Mouse (Mus musculus) right cerebral cortex, postnatal 10 days (tissue): ENCODE results near the gene Nrxn2.

ENCODE experiments used
- DNase-seq, 2 experiments: peaks; one replicate each; pipeline ENCODE4 v3.0.0; 2021; ENCODE audit warnings: low spot score in 2 of 2

The Nrxn2 gene

DNA sequence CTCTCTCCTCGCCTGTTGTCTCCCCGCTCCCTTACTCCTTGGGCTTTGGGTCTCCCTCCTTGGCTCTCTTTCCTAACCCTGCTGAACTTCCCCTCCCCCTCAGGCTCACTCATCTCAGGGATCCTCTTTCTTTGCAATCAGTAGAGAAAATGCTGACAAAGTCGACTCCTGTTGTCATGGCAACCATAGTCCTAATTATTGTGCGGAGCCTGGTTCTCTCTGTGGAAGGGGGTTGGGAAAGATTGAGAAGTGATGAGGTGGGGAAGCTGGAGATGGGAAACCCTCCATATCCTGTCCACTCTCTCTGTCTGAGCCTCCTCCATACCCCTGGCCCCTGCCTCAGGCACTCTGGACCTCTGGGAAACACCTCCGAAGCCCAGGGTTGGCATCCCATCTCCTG is 100.1 kb downstream of the Nrxn2 start:
- peak; percentile 79 to 86 for DNase-seq

DNA sequence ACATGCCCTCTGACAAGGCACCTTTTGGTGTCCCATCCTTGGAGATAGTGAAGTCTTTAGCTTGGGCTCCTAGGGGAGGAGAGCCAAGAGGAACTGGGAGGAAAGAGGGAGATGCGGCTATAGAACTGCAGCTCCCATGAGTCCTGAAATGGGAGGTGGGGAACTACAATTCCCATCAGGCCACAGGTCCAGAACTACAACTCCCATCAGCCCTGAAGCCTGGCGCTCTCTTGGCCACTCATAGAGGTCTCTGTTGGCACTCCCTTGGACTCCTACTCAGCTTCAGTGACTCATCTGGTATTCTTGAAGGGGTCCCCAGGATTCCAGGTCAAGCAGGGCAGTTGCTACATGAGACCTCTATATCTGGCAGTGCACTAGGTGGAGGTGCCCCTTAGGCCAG is 101.0 kb downstream of the Nrxn2 start:
- DNase-seq: no peak

DNA sequence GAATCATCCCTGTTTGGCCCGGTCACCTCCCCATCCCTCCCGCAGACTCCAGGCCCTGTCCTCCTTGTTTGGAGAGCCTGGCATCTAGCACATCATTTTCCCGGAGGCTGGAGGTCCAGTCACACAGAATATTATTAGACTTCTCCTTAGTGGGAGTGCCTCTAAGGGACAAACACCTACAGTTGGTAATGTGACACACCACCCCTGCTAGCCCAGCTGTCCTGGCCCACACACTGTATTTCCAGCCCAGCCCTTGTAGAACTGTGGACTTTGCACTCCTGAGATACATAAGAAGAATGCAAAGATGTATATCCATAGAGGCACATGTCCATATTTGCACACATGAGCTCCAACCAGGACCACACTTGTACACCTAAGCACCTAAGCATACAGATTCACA is 103.1 kb downstream of the Nrxn2 start:
- no peak for DNase-seq

DNA sequence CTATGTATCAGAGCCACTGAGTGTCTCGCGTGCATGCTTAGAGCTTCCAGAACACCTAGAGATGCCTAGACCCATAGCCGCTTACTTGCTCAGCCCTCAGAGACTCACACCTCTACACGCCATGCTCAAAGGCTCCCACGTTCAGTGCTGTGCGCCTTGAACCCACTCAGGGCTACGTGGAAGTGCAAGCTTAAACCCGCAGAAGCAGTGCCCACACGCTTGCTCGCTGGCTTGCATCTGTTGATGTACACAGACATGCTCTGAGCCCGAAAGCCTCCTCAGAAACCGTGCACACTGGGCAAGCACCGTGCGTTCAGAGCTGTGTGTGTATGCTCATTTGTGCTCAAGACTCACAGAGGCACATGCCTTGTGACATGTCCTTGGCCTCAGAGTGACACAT is 103.8 kb downstream of the Nrxn2 start:
- no peak for DNase-seq

DNA sequence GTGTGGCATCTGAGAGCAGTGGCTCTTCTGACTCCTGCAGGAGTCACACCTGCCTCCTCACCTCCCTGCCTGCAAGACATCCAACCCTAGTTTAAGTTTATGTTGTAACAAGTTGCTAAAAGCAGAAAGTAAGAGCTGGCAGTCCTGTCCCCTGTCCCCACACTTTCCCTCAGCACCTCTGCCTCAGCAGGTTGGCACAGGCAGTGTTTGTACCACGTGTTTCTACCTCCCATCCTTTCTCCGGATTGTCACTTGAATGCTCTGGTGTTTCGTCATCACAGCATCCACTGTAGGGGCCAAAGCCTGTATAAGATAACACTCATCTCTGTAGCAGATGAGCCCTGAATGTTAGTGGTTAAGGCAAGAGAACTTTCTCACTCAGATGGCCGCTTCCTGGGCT is 106.5 kb downstream of the Nrxn2 start:
- no peak for DNase-seq

DNA sequence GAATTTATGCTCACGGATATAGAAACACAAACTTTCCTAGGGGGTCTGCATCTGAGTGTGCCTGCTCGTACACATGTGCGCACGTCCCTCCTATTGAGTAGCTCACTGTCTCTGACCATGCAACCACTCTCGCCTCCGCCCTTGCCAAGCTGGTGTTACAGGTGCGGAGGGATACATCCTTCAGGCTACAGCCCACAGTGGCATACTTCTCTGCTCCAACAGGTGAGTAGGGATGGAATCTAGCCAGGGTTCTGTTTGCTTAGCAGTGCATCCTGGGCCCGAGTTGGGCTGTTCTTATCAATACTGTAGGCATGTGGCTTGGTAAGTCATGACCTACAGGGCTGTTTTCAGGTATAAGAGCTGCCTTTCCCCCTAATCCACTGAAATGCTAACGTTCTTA is 107.5 kb downstream of the Nrxn2 start:
- no peak for DNase-seq

DNA sequence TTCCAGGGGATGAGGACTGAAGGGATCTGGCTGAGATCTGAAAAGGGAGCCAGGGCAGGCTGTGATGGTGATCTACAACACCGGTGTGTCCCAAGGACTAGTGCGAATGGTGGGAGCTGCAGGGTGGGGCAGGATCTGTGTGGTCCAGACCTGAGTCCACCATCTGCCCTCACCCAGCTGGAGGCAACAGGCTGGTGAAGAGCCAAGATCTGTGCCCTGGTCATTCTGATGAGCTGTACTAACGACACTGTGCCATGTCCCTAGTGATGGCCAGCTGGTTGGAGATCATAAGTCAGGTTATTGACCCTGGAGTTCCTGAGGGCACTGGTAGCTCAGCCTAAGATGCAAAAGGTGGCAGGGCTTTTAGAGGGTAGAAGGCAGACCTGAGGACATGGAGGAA is 108.9 kb downstream of the Nrxn2 start:
- no peak for DNase-seq

DNA sequence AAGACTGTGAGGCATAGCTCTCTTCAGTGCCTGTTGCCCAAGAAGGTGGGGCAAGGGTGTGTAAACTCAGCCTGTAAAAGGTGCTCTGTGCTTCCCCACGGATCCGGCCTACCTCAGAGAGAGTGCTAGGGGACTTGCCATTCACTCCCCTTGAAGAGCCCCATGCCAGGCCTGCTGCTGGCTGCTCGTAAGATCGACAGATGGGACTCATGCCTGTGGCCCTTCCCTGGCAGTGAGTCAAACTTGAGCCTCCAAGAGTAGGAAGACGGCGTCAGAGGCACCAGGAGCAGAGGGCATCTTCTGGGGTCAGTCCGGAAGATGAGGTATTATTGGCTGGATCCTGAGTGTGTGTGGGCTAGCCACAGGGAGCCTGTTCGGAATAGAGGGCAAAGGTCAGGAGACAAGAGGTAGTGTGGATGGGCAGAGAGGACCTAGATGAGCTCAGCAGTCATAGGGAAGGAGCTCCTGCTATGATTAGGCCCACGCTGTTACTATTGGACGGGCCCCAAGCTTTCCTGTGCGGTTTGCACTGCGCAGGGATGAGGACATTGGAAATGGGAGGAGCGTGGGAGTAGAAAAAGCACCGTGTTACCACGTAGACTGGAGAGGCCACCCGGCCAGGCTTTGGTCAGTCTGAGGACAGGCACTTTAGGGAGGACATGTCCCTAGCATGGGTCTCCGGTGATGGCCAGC is 109.5 kb downstream of the Nrxn2 start:
- no peak for DNase-seq

DNA sequence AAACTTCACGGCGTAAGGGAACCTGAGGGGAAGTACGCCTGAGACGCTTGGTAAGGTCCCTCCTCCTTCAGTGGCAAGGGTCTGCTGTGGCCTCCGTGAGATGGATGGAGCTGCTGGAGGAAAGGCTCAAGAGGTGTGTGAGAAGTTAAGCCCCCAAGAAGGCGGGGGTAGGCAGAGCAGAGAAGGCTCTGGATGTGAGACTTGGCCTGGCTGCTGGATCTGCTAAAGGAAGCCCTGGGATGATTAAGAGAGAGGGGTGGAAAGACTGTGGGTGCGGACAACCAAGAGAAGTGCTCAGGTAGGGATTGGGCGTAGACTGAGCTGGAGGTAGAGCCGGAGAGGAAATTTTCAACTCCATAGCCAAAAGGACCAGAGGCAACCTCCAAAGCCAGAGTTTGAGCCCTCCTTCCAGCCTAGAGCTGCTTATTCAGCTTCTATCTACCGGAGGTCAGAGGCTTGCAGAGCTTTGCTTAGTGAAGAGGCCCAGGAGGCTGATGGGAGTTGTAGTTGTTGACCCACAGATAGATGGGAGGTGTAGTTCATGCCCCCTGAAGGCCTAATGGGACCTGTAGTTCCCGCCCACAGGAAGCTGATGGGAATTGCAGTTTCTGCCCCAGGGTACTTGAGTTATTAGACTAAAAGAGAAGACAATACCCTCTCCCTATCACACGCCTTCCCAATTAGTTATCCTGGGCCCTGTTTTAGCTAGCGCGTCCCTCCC is 110.9 kb downstream of the Nrxn2 start:
- DNase-seq: no peak

DNA sequence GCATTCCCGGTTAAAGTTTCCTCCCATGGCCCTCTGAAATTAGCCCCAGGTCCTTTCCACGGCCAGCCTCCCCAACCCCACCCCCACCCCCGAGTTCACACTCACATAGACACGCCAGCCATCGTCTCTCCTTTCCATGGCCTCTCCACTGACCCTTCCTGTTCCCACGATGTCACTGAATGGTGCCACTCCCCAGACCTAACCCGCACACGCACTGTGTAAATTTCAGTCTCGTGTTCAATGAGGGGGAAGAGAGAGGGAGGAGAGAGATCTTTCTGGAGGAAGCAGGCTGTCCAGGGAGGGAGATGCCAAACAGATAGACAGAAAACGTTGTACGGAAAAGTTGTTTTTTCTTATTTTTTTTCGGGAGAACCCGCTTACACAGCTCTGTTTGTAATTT is 111.8 kb downstream of the Nrxn2 start:
- no peak for DNase-seq

DNA sequence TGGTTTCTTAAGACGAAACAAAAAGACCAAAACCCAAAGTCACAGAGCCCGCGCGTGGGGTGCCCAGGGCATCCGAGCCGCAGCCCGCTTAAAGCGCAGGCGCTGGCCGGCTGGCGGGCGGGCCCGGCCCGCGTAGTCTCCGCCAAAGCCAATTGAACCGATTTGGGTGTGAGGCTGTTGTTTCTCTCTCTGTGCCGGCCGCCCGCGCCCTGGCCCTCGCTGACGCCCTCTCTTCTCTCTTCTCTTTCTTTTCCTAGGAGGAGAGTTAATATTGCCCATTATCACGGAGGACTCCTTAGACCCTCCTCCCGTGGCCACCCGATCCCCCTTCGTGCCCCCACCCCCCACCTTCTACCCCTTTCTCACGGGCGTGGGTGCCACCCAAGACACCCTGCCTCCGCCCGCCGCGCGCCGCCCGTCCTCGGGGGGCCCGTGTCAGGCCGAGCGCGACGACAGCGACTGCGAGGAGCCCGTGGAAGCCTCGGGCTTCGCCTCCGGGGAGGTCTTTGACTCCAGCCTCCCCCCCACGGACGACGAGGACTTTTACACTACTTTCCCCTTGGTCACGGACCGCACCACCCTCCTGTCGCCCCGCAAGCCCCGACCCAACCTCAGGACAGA is 112.6 kb downstream of the Nrxn2 start:
- DNase-seq: no peak

DNA sequence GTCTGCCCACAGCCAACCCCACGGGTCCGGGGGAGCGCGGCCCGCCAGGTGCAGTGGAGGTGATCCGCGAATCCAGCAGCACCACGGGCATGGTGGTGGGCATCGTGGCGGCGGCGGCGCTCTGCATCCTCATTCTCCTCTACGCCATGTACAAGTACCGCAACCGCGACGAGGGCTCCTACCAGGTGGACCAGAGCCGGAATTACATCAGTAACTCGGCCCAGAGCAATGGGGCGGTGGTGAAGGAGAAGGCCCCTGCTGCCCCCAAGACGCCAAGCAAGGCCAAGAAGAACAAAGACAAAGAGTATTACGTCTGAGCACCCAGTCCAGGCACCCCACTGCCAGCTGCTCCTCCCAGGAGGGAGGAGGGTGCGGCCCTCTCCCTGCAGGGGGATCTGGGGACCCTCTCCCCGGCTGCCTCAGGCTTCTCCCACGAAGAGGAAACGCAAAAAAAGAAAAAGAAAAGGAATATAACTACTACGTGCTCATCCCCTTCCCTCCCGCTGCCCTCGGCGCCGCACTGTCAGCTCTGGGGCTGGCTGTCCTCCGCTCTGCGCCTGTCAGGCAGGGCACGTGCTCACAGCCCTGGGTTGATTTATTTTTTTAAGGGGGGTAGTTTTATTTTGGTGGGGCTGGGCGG is 113.4 kb downstream of the Nrxn2 start:
- DNase-seq: no peak

DNA sequence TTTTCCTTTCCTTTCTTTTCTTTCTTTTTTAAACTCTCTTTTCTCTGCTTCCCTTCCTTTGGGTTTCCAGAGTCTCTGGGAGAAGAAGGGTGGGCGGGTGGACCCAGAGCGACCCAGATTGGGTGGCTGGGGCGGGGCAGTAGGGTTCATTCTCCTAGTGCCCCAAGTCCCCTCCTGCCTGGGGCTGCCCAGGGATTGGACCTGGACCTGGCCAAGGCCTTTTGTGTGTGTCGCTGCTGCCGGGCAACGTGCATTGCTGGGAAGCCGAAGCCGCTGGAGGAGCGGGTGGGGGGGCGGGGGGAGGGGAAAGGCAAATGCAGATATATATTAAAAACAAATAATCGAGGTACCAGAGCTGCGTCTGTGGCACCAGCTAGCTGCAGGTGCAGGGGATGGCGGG is 114.1 kb downstream of the Nrxn2 start:
- peak in 1 of 2 experiments; percentile 62 for DNase-seq

DNA sequence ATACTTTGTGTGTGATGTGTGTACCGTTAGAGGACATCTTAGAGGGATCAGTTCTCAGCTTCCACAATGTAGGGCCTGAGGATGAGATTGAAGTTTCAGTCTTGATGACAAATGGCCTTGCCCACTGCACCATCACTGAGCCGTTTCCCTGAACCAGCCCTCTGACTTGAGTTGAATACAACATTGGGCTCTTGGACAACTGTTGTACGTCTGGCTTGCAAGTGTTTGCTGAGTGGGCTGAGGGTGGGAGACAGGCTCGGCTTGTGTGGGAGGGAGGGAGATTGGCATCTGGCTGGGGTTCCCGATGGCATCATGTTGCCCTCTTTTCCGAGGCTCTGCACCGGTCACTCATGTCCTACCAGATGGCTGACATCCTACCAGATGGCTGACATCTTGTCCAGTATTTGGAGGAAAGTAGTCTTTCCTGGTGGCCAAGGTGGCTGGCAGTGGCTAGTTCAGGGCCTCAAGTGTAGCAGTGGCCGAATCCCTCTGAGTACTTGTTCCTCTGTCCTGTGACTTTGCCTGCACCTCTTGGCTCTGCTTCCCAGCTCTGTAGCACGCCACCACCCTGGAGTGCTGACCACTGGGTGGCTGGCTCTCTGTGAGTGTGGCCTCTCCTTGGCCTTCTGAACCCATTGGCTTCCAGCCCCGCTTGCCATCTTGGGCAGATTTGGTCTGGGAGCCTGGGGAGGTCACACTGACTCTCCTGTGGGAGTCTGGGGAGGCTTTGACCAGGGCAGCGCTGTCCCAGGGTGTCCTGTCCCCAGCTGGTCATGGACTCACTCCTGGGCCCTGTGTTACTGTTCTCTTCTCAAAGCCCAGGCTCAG is 115.0 kb downstream of the Nrxn2 start:
- peak in 1 of 2 experiments; percentile 59 for DNase-seq

DNA sequence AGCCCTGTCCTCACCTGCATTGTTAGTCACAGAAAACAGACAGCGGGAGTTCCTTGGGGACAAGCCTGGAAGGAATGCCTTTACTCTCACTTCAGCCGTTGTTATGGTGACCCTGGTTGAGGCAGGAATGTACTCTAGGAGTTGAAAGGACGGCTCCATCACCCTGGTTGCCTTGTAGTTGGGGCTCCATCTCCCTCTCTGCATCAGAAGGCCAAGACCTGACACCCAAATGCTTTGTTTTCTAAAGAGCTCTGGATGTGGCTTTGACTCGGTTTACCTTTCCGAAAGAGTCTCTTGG is 115.5 kb downstream of the Nrxn2 start:
- no peak for DNase-seq

DNA sequence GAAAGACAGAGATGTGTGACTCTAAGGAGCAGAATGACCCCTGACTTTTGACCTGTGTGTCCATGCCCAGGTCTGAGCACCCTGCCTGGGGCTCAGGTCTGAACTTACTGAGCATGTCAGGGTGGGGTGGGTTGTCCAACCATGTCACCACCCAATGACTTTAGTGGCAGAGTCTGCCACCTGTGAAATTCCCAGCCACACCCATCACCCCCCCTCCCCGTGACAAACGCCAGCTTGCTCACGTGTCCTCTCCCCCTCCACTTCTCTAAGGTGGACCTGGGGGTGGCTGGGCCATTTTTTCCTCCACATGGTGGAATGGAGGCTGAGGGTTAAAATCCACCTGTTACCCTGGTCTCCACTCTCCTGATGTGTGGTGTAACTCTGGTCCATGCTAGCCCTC is 117.7 kb downstream of the Nrxn2 start:
- no peak for DNase-seq

DNA sequence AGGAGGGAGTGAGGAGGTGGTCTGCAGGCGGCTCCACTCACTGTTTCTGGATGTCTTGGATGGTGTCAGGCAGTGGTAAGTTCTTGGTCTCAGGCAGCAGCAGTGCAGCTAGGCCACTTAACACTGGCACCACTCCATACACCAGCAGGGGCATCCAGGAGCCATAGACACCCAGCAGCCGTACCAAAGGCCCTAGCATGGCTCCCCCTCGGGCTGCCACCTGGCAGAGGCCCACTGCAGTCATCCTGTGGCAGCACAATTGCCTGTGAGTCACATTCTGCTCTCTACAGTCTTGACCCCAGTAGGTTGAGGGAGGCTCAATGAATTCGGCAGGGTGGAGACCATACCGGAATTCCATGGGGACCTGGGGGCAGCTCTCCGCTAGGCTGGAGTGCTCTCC is 118.2 kb downstream of the Nrxn2 start:
- DNase-seq: no peak

DNA sequence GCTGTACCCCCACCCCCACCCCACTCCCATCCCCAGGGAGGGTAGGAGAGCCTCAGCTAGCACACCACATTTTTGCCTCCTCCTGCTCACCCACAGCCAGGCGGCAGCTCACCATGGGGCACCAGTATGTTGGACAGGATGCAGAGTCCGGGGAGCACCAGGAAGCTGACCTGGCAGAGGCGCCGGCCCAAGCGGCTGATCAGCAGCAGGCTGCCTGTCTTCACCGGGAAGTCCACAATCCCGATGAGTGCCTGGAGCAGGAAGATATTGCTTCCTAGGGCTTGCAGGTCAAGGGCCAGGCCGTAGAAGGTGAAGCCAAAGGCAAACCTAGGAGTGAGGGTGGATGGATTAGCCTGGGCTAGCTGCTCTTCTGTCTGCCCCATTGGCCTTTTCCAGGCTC is 119.0 kb downstream of the Nrxn2 start:
- DNase-seq: no peak

DNA sequence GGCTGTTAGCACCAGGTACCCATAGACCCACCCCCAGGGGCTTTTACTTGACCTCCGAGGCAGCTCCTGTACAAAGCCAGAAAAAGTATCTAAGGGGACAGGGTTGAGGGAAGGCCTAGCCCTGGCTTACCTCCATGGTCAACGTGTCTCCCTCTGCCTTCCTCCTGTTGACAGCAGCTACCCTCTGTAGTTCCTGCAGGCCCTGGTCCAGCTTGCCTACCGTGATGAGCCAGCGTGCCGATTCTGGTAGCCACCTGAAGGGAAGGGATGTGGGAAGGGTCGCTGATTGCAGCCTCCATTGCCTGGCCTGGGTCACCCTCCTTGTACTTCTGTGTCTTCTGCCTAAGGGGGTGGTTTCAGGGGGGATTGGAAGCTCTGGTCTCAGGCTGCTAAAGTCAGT is 120.0 kb downstream of the Nrxn2 start:
- DNase-seq: no peak

DNA sequence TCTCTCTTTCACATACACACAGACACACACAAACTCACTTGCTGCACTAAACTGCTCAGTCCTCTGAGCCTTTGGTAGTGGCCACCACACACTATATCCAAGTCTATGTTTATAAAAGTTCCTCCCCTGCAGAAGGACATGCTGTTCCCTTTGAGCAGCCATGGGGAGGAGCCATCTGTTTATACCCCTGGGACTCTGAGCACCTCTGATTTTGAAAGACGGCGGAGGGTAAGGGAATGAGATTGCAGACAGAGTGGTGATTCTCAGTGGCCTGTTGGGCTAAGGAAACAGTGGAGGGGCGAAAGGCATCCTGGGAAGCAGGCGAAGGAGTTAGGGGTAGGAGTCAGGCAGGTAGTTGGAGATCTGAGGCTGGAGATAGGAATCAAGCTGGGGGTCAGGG is 121.1 kb downstream of the Nrxn2 start:
- no peak for DNase-seq

DNA sequence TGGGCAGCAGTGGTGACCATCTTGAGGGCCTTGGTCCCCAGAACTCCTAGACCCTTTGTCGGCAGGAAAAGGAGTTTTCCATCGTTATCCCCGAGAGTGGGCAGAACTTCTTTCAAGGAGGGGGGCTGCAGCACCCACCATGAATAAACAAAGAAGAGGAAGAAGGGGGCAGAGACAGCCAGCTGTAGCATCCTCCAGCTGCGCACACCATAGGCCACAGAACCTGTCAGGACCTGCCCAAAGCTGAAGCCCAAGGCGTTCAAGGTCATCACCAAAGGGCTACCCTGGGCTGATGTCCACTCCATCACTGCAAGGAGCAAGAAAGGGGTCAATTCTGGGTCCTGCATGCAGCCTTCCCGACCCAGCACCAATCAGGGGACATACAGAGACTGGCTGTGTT is 121.7 kb downstream of the Nrxn2 start:
- DNase-seq: no peak

DNA sequence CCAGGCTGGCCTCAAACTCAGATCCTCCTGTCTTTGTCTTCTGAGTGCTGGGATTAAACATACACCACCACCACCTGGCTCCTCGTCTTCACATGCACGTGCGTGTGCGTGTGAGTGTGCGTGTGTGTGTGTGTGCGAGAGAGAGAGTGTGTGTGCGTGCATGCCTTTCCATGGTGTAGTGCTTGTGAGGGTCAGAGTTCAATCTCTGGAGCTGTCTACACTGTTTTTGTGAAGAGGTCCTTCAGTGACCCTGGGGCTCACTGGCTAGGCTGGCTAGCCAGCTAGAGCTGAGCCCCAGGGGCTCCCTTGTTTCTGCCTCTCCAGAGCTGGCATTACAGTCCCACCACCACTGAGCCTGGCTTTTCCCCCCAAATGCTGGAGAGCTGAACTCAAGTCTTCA is 123.0 kb downstream of the Nrxn2 start:
- no peak for DNase-seq
